8 mouse cellular contexts compared by ENCODE assay signal in genomic region chr14:76505439-76506220, GRCm38 (mm10). TPM values are rescaled to one million over a fixed set of nuclear protein-coding genes. Genes with fewer than 3 reads are reported as not detected.
DNase-seq lines count a peak whose midpoint lies in the region; ATAC-seq and TF ChIP-seq lines count a peak whose summit lies in the region.

No protein-coding gene starts in this region.

- H3K9ac ChIP-seq in ES-Bruce4 (ENCODE audit: low read depth, poor library complexity, severe bottlenecking), result peak overlapping the region; percentile 88
- peak overlapping the region; percentile 96 for H3K9ac ChIP-seq in forebrain, embryonic 12.5 days
- H3K9ac ChIP-seq in heart, postnatal 0 days (replicated peaks; ENCODE audit: low read depth, low read length), result peak overlapping the region; percentile 90
- peak overlapping the region; percentile 97 for H3K9ac ChIP-seq in liver, postnatal 0 days (replicated peaks)
- H3K9ac ChIP-seq in neural tube, embryonic 15.5 days (replicated peaks), result peak overlapping the region; percentile 96

- TF ChIP-seq EP300 in ES-Bruce4 (IDR thresholded peaks at IDR 0.05; ENCODE audit: insufficient read depth, low read depth, low read length), result peak; percentile 93
- TF ChIP-seq EP300 in heart, postnatal 0 days (IDR thresholded peaks at IDR 0.05; ENCODE audit: low read depth), result peak; percentile 91
- peak; percentile 60; the same call in 1 of the 2 replicates for TF ChIP-seq EP300 in liver, postnatal 0 days (IDR thresholded peaks at IDR 0.05; ENCODE audit: low read depth)

- under 1% methylated on average over 31 of the region's 31 CpGs for WGBS in forebrain, embryonic 12.5 days
- WGBS in heart, postnatal 0 days, result under 1% methylated on average over 31 of the region's 31 CpGs
- WGBS in liver, postnatal 0 days (ENCODE audit: insufficient replicate concordance), result under 1% methylated on average over 31 of the region's 31 CpGs
- WGBS in neural tube, embryonic 15.5 days, result 1% methylated on average over 31 of the region's 31 CpGs

- peak; percentile 83 for ATAC-seq in forebrain, embryonic 12.5 days (ENCODE audit: low FRiP score)
- peak; percentile 85 for ATAC-seq in heart, postnatal 0 days (ENCODE audit: insufficient read depth, low read depth)
- ATAC-seq in liver, postnatal 0 days, result peak; percentile 66
- peak; percentile 79 for ATAC-seq in neural tube, embryonic 15.5 days (ENCODE audit: low FRiP score)

- H3K36me3 ChIP-seq in ES-Bruce4 (ENCODE audit: control insufficient read depth, insufficient read depth, low read length, poor library complexity, severe bottlenecking), result peaks cover 26% of the 10 kb centered on the region
- peaks cover 34% of the 10 kb centered on the region for H3K36me3 ChIP-seq in forebrain, embryonic 12.5 days (replicated peaks)
- H3K36me3 ChIP-seq in heart, postnatal 0 days (replicated peaks; ENCODE audit: control insufficient read depth, insufficient read depth, low read length), result peaks cover 20% of the 10 kb centered on the region
- peaks cover 9% of the 10 kb centered on the region for H3K36me3 ChIP-seq in liver, postnatal 0 days (replicated peaks; ENCODE audit: insufficient read depth, low read length)
- peaks cover 22% of the 10 kb centered on the region; the same call in 1 of the 2 replicates for H3K36me3 ChIP-seq in neural tube, embryonic 15.5 days

- DNase-seq in c-Kit-positive CD71-positive TER-119-positive erythroid progenitor cells, embryonic 14.5 days (ENCODE audit: low spot score), result peak; percentile 88
- peak; percentile 99 for DNase-seq in heart, postnatal 0 days (ENCODE audit: low spot score)
- peak; percentile 90 to 95 for DNase-seq in kidney, postnatal 4 days
- peak; percentile 86 for DNase-seq in liver, postnatal 0 days
- peak; percentile 92 for DNase-seq in testis, postnatal 10 days (ENCODE audit: low spot score)

- no peaks in the 10 kb centered on the region for H3K9me3 ChIP-seq in ES-Bruce4 (replicated peaks; ENCODE audit: control insufficient read depth, insufficient read depth, low read length, poor library complexity, severe bottlenecking)
- no peaks in the 10 kb centered on the region for H3K9me3 ChIP-seq in forebrain, embryonic 12.5 days
- no peaks in the 10 kb centered on the region for H3K9me3 ChIP-seq in heart, postnatal 0 days (replicated peaks; ENCODE audit: control insufficient read depth, low read length)
- H3K9me3 ChIP-seq in liver, postnatal 0 days (ENCODE audit: low read length), result no peaks in the 10 kb centered on the region
- H3K9me3 ChIP-seq in neural tube, embryonic 15.5 days (replicated peaks), result no peaks in the 10 kb centered on the region

- peak overlapping the region; percentile 86 for H3K4me3 ChIP-seq in ES-Bruce4 (ENCODE audit: low read depth, low read length)
- H3K4me3 ChIP-seq in forebrain, embryonic 12.5 days (replicated peaks), result peak overlapping the region; percentile 61
- H3K4me3 ChIP-seq in heart, postnatal 0 days (ENCODE audit: low read depth, low read length), result peak overlapping the region; percentile 73
- peak overlapping the region; percentile 91 for H3K4me3 ChIP-seq in liver, postnatal 0 days (ENCODE audit: low read depth, low read length)
- peak overlapping the region; percentile 75 for H3K4me3 ChIP-seq in neural tube, embryonic 15.5 days (replicated peaks)

- H3K4me2 ChIP-seq in forebrain, embryonic 12.5 days, result peak overlapping the region; percentile 92
- peak overlapping the region; percentile 74 for H3K4me2 ChIP-seq in heart, postnatal 0 days (ENCODE audit: low read depth, low read length)
- H3K4me2 ChIP-seq in liver, postnatal 0 days (ENCODE audit: low read depth, low read length), result peak overlapping the region; percentile 84
- peak overlapping the region; percentile 96 for H3K4me2 ChIP-seq in neural tube, embryonic 15.5 days

- no peak for TF ChIP-seq CTCF in ES-Bruce4 (IDR thresholded peaks at IDR 0.05; ENCODE audit: low read depth, low read length)
- no peak for TF ChIP-seq CTCF in heart, postnatal 0 days (IDR thresholded peaks at IDR 0.05; ENCODE audit: low read depth)
- TF ChIP-seq CTCF in liver, postnatal 0 days (IDR thresholded peaks at IDR 0.05; ENCODE audit: low read depth), result no peak

- H3K27ac ChIP-seq in ES-Bruce4 (ENCODE audit: insufficient read depth, low read length), result peak overlapping the region; percentile 88
- H3K27ac ChIP-seq in forebrain, embryonic 12.5 days, result peak overlapping the region; percentile 100
- H3K27ac ChIP-seq in heart, postnatal 0 days (ENCODE audit: low read depth), result peak overlapping the region; percentile 99
- peak overlapping the region; percentile 98 for H3K27ac ChIP-seq in liver, postnatal 0 days (ENCODE audit: low read depth)
- H3K27ac ChIP-seq in neural tube, embryonic 15.5 days (replicated peaks), result peak overlapping the region; percentile 99

- TF ChIP-seq POLR2A in ES-Bruce4 (IDR thresholded peaks at IDR 0.05; ENCODE audit: insufficient read depth, low read length), result no peak

- peaks cover 2% of the 10 kb centered on the region for H3K4me1 ChIP-seq in ES-Bruce4 (ENCODE audit: control insufficient read depth, insufficient read depth, low read length)
- peaks cover 28% of the 10 kb centered on the region for H3K4me1 ChIP-seq in forebrain, embryonic 12.5 days
- peaks cover 14% of the 10 kb centered on the region; the same call in 1 of the 2 replicates for H3K4me1 ChIP-seq in heart, postnatal 0 days (ENCODE audit: control insufficient read depth, insufficient read depth)
- peaks cover 15% of the 10 kb centered on the region for H3K4me1 ChIP-seq in liver, postnatal 0 days (ENCODE audit: insufficient read depth)
- H3K4me1 ChIP-seq in neural tube, embryonic 15.5 days, result peaks cover 35% of the 10 kb centered on the region

- H3K27me3 ChIP-seq in ES-Bruce4 (ENCODE audit: control insufficient read depth, insufficient read depth, low read length, poor library complexity, severe bottlenecking), result no peaks in the 10 kb centered on the region
- no peaks in the 10 kb centered on the region for H3K27me3 ChIP-seq in forebrain, embryonic 12.5 days
- no peaks in the 10 kb centered on the region for H3K27me3 ChIP-seq in heart, postnatal 0 days (ENCODE audit: control insufficient read depth, insufficient read depth, low read length)
- no peaks in the 10 kb centered on the region for H3K27me3 ChIP-seq in liver, postnatal 0 days (ENCODE audit: insufficient read depth, low read length)
- H3K27me3 ChIP-seq in neural tube, embryonic 15.5 days (replicated peaks), result no peaks in the 10 kb centered on the region

RNA-seq across cellular contexts. Expression of gene Serp2, which starts 51.1 kb away (rescaled TPM):
- 6.1 and 6.4 TPM in 2 replicates for polyA plus RNA-seq in ES-Bruce4 (2011; ENCODE audit: insufficient read depth, insufficient read length, low read depth, missing spikeins)
- polyA plus RNA-seq in forebrain, embryonic 12.5 days (2016; fragmentation: Nextera tagmentation; extraction: Ambion mirVana), result 43.4 and 45.3 TPM in 2 replicates
- 0.54 and 7.2 TPM in 2 replicates for total RNA-seq in heart, postnatal 0 days (2014; rRNA removed; ENCODE audit: low replicate concordance)
- polyA plus RNA-seq in heart, postnatal 0 days (2015; fragmentation: Nextera tagmentation; extraction: Ambion mirVana), result 2.3 and 3.1 TPM in 2 replicates
- 0.58 and 0.75 TPM in 2 replicates for polyA plus RNA-seq in liver, postnatal 0 days (2015; fragmentation: Nextera tagmentation; extraction: Ambion mirVana)
- 207 and 245 TPM in 2 replicates for polyA plus RNA-seq in neural tube, embryonic 15.5 days (2015; fragmentation: Nextera tagmentation; extraction: Ambion mirVana)

Comparison
In these comparisons a context has a peak if more than half of its experiments do, and no peak if none do; other contexts are left out.
1. Peak in every context shown above with its lines: DNase-seq, ATAC-seq, H3K4me3 ChIP-seq and H3K27ac ChIP-seq.